11 mouse cellular contexts compared by ENCODE assay signal in genomic region chr15:83142861-83143260, GRCm38 (mm10). TPM values are rescaled to one million over a fixed set of nuclear protein-coding genes. Genes with fewer than 3 reads are reported as not detected.
DNase-seq lines count a peak whose midpoint lies in the region; ATAC-seq and TF ChIP-seq lines count a peak whose summit lies in the region.
"Had no signal": no experiment of that assay in that cellular context is flagged by ENCODE, and none has a peak within 500 bp of the region (broad histone marks: within the 10 kb centered on the region; RNA-seq: fewer than 3 reads in every experiment).

No protein-coding gene starts in this region.

- no peaks in the 10 kb centered on the region for H3K27me3 ChIP-seq in C2C12 (ENCODE audit: control insufficient read depth, insufficient read depth, insufficient read length)
- H3K27me3 ChIP-seq in forebrain, embryonic 14.5 days (replicated peaks; ENCODE audit: control insufficient read depth, insufficient read depth, low read length), result no peaks in the 10 kb centered on the region
- no peaks in the 10 kb centered on the region for H3K27me3 ChIP-seq in liver, embryonic 11.5 days (replicated peaks; ENCODE audit: control insufficient read depth, insufficient read depth, low read length)

- no peak overlapping the region for H3K4me3 ChIP-seq in C2C12 (ENCODE audit: insufficient read depth, poor library complexity, severe bottlenecking)
- no peak overlapping the region for H3K4me3 ChIP-seq in forebrain, embryonic 14.5 days (ENCODE audit: low read depth, low read length)
- no peak overlapping the region for H3K4me3 ChIP-seq in liver, embryonic 11.5 days (ENCODE audit: low read depth, low read length)
- H3K4me3 ChIP-seq: midbrain, embryonic 10.5 days had no signal

- H3K79me2 ChIP-seq in C2C12 (ENCODE audit: control insufficient read depth, insufficient read depth), result peaks cover 100% of the 10 kb centered on the region

- no peak overlapping the region for H3K4me2 ChIP-seq in forebrain, embryonic 14.5 days (ENCODE audit: low read length)
- H3K4me2 ChIP-seq in liver, embryonic 11.5 days, result no peak overlapping the region

- no peak overlapping the region for H3K27ac ChIP-seq in forebrain, embryonic 14.5 days (ENCODE audit: low read depth, low read length)
- H3K27ac ChIP-seq in liver, embryonic 11.5 days (ENCODE audit: low read depth, low read length), result no peak overlapping the region
- H3K27ac ChIP-seq: midbrain, embryonic 10.5 days had no signal

- no peak for ATAC-seq in forebrain, embryonic 14.5 days
- ATAC-seq in liver, embryonic 11.5 days (replicated peaks; ENCODE audit: low FRiP score), result no peak
- ATAC-seq: CD4-positive, CD25-positive, alpha-beta regulatory T cell, adult 4 months had no signal

- peaks cover 6% of the 10 kb centered on the region; the same call in 1 of the 2 replicates for H3K4me1 ChIP-seq in forebrain, embryonic 14.5 days (ENCODE audit: control insufficient read depth, insufficient read depth, low read length)
- peaks cover 20% of the 10 kb centered on the region for H3K4me1 ChIP-seq in liver, embryonic 11.5 days (replicated peaks; ENCODE audit: control insufficient read depth, insufficient read depth, low read length)

- DNase-seq in frontal cortex, adult 2 months (ENCODE audit: extremely low spot score in 1 of 2, low spot score in 1 of 2), result peak; percentile 46 to 64
- DNase-seq in frontal cortex, postnatal 14 days (ENCODE audit: low spot score in 2 of 2), result no peak
- peak; percentile 8 to 28 for DNase-seq in left cerebral cortex, adult 18-20 months (ENCODE audit: low spot score in 2 of 2)
- DNase-seq in left cerebral cortex, adult 11 months (ENCODE audit: low spot score), result no peak
- peak; percentile 13 for DNase-seq in forebrain, embryonic 14.5 days (ENCODE audit: low spot score)
- no peak for DNase-seq in liver, embryonic 11.5 days (ENCODE audit: low spot score)
- DNase-seq in adrenal gland, postnatal 4 days (ENCODE audit: low spot score in 2 of 2), result no peak
- DNase-seq: cerebellum, adult 8-10 months had no signal

- no peak overlapping the region; the same call in 1 of the 2 replicates for H3K9ac ChIP-seq in forebrain, embryonic 14.5 days (ENCODE audit: low read length)
- H3K9ac ChIP-seq in liver, embryonic 11.5 days (ENCODE audit: low read depth, low read length), result no peak overlapping the region

- peaks cover 73% of the 10 kb centered on the region for H3K36me3 ChIP-seq in C2C12 (ENCODE audit: control insufficient read depth, insufficient read depth)
- H3K36me3 ChIP-seq in forebrain, embryonic 14.5 days (ENCODE audit: control insufficient read depth, insufficient read depth, low read length), result peaks cover 31% of the 10 kb centered on the region
- H3K36me3 ChIP-seq in liver, embryonic 11.5 days (ENCODE audit: control insufficient read depth, insufficient read depth, low read length), result peaks cover 13% of the 10 kb centered on the region

- no peak overlapping the region for H3ac ChIP-seq in C2C12 (ENCODE audit: control insufficient read depth, insufficient read length, low read depth)

- peaks cover 92% of the 10 kb centered on the region for H3K79me3 ChIP-seq in C2C12 (ENCODE audit: low read depth)

- no peaks in the 10 kb centered on the region for H3K9me3 ChIP-seq in forebrain, embryonic 14.5 days (replicated peaks; ENCODE audit: control insufficient read depth, low read length)
- no peaks in the 10 kb centered on the region for H3K9me3 ChIP-seq in liver, embryonic 11.5 days (ENCODE audit: control insufficient read depth, low read length)
- H3K9me3 ChIP-seq: midbrain, embryonic 10.5 days had no signal

- no peak for TF ChIP-seq CTCF in C2C12 (IDR thresholded peaks at IDR 0.05; ENCODE audit: control insufficient read depth, insufficient read depth, insufficient read length)

- WGBS in forebrain, embryonic 14.5 days, result 27% methylated on average over 5 of the region's 5 CpGs
- 74% methylated on average over 5 of the region's 5 CpGs for WGBS in liver, embryonic 11.5 days

TF ChIP-seq in C2C12, 6 proteins besides CTCF, POLR2A, EP300 and RAD21:
- no peak for TF ChIP-seq MYOG (IDR thresholded peaks at IDR 0.05; ENCODE audit: control insufficient read depth, extremely low read depth, insufficient read length)
- peak; percentile 42 for TF ChIP-seq MAX (IDR thresholded peaks at IDR 0.05)
- no peak for TF ChIP-seq MYOD1 (IDR thresholded peaks at IDR 0.05; ENCODE audit: control insufficient read depth, insufficient read length, low read depth)
- TF ChIP-seq CEBPB (IDR thresholded peaks at IDR 0.05; ENCODE audit: low read depth), result no peak
- no peak for TF ChIP-seq USF1 (IDR thresholded peaks at IDR 0.05; ENCODE audit: low read depth)
- TF ChIP-seq FOSL1 (IDR thresholded peaks at IDR 0.05; ENCODE audit: insufficient read depth, low read length, poor library complexity, severe bottlenecking), result no peak
TF ChIP-seq in C2C12: peak in this region for 1.

RNA-seq across cellular contexts. Expression of gene Poldip3, which starts 6.3 kb away (rescaled TPM):
- polyA plus RNA-seq in frontal cortex, adult 2 months (2012; rRNA removed), result 67.7 and 76.6 TPM in 2 replicates
- 10 to 100 TPM; 83.2 to 93.1 TPM for total RNA-seq in left cerebral cortex, adult 18-20 months (2021)
- polyA plus RNA-seq in C2C12 (2012; fragmentation: generic; extraction: Trizol), result 108 TPM
- 158 and 167 TPM in 2 replicates for polyA plus RNA-seq in forebrain, embryonic 14.5 days (2014; fragmentation: Nextera tagmentation; extraction: Ambion mirVana)
- polyA plus RNA-seq in liver, embryonic 11.5 days (2014; fragmentation: Nextera tagmentation; extraction: Ambion mirVana), result 117 and 127 TPM in 2 replicates
- total RNA-seq in adrenal gland, postnatal 4 days (2021), result 100 to 1,000 TPM; 148 to 152 TPM

RNA-seq across cellular contexts. Expression of gene Rrp7a, which starts 20.3 kb away (rescaled TPM):
- polyA plus RNA-seq in frontal cortex, adult 2 months (2012; rRNA removed), result 109 and 111 TPM in 2 replicates
- total RNA-seq in left cerebral cortex, adult 18-20 months (2021), result 100 to 1,000 TPM; 154 to 189 TPM
- 171 TPM for polyA plus RNA-seq in C2C12 (2012; fragmentation: generic; extraction: Trizol)
- polyA plus RNA-seq in forebrain, embryonic 14.5 days (2014; fragmentation: Nextera tagmentation; extraction: Ambion mirVana), result 64.2 and 67.3 TPM in 2 replicates
- 71.1 and 77.6 TPM in 2 replicates for polyA plus RNA-seq in liver, embryonic 11.5 days (2014; fragmentation: Nextera tagmentation; extraction: Ambion mirVana)
- total RNA-seq in adrenal gland, postnatal 4 days (2021), result 100 to 1,000 TPM; 105 to 108 TPM

RNA-seq across cellular contexts. Expression of gene Cyb5r3, which starts 29.5 kb away (rescaled TPM):
- polyA plus RNA-seq in frontal cortex, adult 2 months (2012; rRNA removed), result 62.2 and 64.4 TPM in 2 replicates
- 10 to 100 TPM; 60.3 to 68.1 TPM for total RNA-seq in left cerebral cortex, adult 18-20 months (2021)
- polyA plus RNA-seq in C2C12 (2012; fragmentation: generic; extraction: Trizol), result 402 TPM
- 63.3 and 75.1 TPM in 2 replicates for polyA plus RNA-seq in forebrain, embryonic 14.5 days (2014; fragmentation: Nextera tagmentation; extraction: Ambion mirVana)
- polyA plus RNA-seq in liver, embryonic 11.5 days (2014; fragmentation: Nextera tagmentation; extraction: Ambion mirVana), result 210 and 219 TPM in 2 replicates
- total RNA-seq in adrenal gland, postnatal 4 days (2021), result 100 to 1,000 TPM; 201 to 210 TPM

RNA-seq across cellular contexts. Expression of gene Serhl, which starts 53.6 kb away (rescaled TPM):
- 14.5 and 15.7 TPM in 2 replicates for polyA plus RNA-seq in frontal cortex, adult 2 months (2012; rRNA removed)
- 1 to 10 TPM; 9.0 to 9.4 TPM for total RNA-seq in left cerebral cortex, adult 18-20 months (2021)
- polyA plus RNA-seq in C2C12 (2012; fragmentation: generic; extraction: Trizol), result 17.8 TPM
- 32.7 and 37.6 TPM in 2 replicates for polyA plus RNA-seq in forebrain, embryonic 14.5 days (2014; fragmentation: Nextera tagmentation; extraction: Ambion mirVana)
- polyA plus RNA-seq in liver, embryonic 11.5 days (2014; fragmentation: Nextera tagmentation; extraction: Ambion mirVana), result 45.8 and 49.4 TPM in 2 replicates
- total RNA-seq in adrenal gland, postnatal 4 days (2021), result 10 to 100 TPM; 71.4 to 76.7 TPM

Comparison
In these comparisons a context has a peak if more than half of its experiments do, and no peak if none do; other contexts are left out.
1. DNase-seq: peak in frontal cortex, adult 2 months (2 of 2), left cerebral cortex, adult 18-20 months (2 of 2) and forebrain, embryonic 14.5 days (single experiment); none in frontal cortex, postnatal 14 days (0 of 2), left cerebral cortex, adult 11 months (single experiment), liver, embryonic 11.5 days (single experiment) and adrenal gland, postnatal 4 days (0 of 2).